Mouse (Mus musculus) right cerebral cortex, adult 18-20 months (tissue): ENCODE results near the gene Plxna4.

ENCODE experiments used
- DNase-seq: peaks from one replicate; pipeline ENCODE4 v3.0.0; 2022; ENCODE audit warnings: mixed read lengths

Plxna4 gene

DNA sequence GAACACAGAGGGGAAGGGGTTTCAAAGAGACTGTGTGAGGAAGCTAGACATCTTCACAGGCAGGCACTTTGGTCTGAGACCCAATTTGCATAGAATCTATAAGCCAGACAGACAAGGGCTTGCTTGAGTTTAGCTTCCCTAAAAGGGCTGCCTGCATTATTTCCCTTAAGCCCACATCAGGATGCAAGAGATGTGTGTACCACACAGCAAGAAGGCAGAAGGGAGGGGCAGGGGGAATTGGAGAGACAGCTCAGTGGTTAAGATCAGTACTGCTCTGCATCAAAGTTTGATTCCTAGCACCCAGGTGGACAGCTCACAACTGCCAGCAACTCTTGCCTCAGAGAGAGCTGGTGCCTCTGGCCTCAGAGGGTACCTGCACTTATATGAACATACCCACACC, 256.7 kb downstream of the Plxna4 start:
- DNase-seq = no peak

DNA sequence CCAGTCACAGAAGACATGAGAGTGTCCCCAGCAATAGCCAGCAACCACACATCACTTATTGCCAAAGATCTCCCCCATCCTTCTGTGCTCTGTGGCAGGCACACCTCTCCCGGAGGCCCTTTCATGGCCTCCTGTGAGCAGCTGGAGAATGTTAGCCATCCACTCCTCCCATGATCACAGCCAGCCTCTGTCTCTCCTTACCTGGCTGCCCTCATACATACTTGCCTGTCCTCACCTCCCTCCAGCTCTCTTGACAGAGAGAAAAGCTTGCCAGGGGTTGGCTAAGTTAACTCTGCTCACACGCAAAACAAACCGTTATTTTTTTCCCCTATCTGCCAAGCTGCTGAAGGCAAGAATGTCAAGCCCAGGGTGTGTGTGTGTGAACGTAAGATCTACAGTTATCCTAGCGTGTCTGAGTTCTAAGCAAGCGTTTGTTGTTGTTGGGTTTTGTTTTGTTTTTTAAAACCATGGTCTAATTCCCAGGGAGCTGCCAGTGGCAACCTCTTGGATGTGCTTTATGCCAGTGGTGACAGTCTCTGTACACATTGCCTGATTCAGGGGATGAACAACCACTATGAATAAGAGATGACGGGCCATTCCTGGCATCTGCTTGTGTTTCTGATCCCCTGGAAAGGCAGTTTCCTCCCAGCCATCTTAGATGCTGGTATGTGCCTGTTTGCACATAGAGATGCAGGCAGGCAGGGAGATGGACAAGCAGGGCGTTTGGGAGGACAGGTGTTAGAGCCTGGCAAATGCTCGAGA, 257.8 kb downstream of the Plxna4 start:
- DNase-seq = no peak

DNA sequence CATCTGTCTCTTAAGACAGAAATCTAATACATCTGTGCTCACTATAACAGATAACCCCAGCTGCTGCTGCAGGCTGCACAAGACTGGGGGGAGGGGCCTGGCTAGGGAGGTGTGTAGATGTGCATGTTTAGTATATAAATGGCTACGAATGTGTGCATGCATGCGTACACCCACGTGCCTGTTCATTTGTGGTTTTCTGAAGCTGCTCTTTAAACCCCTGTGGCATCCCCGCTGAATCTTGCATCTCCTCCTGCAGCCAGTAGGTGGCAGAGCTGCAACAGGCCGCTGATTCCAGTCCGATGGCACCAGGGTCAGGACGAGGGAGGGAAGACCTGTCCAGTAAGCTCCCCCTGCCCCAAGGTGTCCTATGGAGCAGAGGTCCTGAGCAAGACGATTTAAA, 260.0 kb downstream of the Plxna4 start:
- DNase-seq = peak; percentile 71

DNA sequence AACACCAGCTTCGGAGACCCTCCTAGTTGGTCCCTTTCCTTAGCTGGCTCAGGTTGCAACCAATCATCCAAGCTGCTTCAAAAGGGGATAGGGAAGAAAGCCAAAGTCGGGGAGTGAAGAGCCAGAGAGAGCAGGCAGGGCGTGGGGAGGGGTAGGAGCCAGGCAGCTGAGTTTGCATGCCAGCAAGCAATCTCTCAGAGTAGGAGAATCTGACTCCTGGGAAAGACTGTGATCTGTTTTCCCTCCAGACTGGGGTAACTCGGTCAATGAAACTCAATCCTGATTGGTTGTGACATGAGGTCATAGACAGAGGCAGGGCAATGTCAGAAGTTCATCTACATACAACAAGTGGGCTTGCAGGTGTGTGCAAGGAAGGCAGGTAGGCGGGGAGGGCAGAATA, 260.8 kb downstream of the Plxna4 start:
- no peak for DNase-seq

DNA sequence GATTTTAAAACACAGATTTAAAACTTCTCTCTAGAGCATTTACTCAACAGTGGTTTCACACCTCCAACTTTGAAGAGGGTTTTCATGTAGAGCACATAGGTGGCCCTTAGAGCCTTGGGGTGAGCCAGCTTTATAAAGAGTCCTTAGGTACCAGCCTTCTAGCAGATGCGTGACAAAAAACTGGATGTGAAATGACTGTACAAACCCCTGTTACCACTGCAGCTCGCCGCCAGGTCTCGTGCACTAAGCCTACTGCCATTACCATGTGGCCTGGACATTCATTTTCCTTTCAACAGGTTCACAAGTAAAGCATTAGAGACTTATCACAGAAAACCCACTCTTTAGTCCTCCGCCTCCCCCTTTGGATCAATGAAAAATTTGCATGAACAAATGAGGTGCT, 261.6 kb downstream of the Plxna4 start:
- DNase-seq = no peak

DNA sequence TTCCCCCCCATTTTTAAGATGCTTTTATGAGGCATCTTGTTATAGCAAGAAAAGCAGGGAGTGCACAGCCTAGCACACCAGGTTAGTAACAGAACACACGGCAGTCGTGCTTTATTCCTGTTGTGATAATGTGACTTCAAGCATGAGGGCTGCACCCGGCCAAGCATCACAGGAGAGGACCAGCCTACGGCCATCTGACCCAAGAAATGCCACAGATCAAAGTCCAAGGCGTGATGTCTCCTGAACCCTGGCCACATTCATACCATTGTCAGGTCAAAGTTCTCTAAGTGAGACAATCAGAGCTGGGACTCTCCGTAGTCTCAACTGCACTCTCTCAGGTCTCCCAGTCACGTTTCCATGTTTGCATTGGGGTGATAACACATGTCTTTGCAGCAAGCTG, 262.1 kb downstream of the Plxna4 start:
- no peak for DNase-seq

DNA sequence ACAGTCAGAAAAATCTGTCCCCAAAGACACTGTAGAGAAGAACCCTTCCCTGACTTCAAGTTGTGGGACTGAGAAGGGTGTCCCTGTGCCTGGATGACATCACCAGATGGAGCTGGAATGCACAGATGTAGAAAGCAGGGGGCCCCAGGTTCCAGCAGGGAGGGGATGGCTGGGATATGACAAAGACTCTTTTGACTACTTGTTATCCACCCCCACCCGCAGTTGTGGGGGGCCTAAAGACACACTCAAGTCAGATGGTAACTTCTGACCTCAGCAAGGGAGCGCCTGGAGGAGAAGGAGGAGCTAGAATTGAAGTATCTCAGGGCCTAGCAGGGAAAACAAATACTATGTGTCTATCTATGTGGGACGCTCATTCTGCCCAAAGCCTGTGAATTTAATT, 266.8 kb downstream of the Plxna4 start:
- no peak for DNase-seq

DNA sequence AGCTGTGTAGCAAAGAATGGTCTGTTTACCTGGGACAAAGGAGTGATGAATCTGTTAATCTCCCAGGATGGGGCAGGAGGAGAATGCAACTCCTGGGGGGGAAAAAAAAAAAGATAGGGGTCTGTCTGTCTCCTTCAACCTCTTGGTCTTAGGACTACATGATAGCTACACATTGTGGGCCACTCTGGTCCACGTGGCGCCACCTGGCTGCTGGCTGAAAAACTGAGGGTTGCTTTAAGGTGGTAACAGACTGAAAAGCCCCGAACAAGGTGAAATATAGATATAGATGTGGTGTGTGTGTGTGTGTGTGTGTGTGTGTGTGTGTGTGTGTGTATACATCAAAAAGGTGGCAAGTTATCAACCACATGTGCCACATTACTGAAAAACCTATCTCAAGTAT, 267.7 kb downstream of the Plxna4 start:
- no peak for DNase-seq

DNA sequence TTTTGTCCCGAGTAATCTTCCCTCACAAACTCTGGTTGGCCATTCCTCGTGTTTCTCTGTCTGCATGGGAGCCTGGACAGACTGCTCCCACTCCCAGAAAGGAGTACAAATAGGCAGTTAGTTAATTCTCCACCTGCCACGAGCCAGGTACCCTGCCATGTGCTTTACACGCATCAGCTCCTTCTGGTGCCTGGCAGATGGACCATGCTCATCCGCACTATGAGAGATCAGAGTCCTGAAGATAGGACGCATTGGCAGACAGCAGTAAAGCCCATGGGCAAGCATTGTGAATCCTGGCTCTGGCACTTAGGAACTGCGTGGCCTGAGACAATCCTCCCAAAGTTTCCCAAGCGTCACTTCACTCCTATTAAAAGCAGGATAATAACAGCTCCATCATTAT, 270.5 kb downstream of the Plxna4 start:
- no peak for DNase-seq

DNA sequence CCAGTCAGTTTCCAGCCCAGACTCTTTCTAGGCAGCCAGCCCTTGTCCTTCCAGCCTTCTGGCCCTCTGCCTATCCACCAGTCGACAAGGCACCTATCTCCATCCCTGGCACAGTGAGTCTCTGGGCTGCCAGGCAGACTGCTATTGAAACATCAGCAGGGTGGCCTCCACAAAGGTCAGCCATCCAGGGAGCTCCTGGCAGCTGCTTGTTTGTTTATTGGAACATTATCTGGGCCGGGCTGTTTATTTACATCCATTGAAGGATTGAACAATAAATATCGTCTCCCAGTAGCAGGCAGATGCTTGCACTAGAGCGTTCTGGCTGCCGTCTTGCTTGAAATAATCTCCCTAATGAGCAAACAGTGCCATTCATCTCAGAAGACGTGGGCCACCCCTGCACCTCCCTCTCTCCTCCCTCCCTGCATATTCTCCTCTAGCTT, 273.0 kb downstream of the Plxna4 start:
- DNase-seq = no peak

DNA sequence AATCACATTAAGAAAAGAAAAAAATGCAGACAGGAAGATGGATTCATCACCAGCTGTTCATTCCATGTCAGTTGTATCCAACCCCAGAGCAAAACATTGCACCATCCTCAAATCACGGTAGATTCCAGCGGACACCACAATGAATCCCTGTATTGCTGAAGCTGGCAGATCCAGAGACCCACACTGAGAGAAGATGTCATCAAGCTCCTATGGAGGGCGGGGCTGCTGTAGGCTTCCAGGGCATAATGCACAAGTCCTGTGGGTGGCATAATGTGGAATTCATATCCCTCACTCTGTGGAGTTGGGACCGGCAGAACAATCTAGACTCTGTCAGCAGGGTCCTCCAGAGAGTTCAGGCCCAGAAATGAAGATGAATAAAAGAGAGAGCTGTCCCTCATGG, 278.8 kb downstream of the Plxna4 start:
- DNase-seq = no peak

DNA sequence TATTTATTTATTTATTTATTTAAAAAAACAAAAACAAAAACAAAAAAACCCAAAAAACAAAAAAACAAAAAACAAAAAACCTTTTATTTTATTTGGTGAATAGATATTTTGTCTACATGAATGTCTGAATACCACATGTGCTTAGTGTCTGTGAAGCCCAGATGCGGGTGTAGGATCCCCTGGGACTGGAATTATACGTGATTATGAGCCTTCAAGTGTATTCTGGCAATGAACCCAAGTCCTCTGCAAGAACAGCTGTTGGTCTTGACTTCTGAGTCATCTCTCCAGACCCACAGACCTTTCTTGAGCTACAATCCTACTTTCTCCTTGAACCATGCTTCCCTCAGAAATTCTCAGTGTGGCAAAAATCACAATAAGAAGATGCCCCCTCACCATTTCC, 287.4 kb downstream of the Plxna4 start:
- no peak for DNase-seq

DNA sequence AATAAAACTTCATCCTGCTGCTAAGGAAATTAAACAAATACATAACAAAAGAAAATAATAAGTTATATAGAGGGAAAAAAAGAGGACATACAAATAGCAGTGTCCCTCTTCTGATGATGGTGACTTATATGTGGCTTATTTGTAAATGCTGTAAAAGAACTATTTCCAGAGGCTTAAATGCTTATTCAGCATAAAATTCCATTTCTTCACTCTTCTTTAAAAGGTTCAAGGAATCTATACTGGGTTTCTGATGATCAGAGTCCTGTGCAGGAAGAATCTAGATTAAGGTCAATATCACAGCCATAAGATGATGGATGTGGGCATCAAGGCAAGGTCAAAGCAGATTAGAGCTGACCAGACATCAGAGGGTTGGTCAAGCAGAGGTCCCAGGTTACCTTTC, 306.5 kb downstream of the Plxna4 start:
- DNase-seq = no peak

DNA sequence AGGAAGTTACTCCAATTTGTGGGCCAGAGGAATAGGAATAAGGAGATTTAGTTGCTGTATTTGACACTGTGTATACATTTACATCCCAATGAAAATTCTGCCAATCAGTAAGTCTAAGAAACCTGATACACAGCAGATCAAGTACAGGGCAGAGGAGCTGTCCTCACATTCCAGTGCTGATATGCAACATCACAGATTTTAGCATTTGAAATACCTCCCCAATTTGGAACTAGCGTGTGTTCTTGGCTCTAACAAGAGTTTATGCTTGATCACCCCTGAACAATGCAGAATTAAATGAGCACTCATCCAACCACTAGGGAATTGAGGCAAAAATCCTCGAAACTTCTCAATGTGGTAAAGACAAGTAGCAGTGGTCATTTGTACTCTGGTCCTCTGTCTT, 307.3 kb downstream of the Plxna4 start:
- DNase-seq = no peak

DNA sequence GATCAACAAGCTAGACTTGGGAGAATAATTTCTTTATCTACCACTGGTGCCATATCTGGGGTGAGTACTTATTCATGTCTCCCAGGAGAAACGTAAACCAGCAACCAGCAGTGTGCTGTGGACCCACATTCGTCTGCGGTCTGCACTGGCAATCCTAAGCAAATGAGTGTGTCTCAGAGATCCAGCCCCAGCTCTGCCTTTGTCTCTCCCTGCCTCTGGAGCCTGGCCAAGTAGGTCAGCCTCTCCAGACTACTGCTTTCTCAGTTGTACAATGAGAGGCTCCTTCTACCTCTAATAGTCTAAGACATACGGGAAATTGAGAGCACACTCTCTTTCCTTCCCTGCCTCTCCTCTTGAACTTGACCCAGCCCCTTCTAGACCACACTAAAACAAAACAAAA, 316.5 kb downstream of the Plxna4 start:
- peak; percentile 68 for DNase-seq

DNA sequence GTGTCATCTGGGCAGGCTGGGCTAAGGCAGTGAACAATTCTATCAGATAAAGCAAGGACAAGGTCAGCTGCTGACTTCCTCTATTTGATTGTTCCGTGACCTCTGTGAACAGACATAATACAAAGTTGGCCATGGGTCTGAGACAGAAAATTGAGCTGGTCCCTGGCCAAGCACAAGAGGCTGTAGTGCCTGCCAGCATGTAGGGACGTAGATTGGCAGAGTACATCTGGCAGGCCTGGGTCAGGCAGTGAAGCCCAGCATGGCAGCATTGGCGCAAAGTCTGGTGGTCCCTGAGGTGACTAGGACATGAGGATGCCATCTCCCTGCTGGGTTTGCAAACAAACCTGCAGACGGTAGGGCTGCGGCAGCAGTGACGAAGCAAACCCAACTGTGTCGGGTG, 321.9 kb downstream of the Plxna4 start:
- no peak for DNase-seq

DNA sequence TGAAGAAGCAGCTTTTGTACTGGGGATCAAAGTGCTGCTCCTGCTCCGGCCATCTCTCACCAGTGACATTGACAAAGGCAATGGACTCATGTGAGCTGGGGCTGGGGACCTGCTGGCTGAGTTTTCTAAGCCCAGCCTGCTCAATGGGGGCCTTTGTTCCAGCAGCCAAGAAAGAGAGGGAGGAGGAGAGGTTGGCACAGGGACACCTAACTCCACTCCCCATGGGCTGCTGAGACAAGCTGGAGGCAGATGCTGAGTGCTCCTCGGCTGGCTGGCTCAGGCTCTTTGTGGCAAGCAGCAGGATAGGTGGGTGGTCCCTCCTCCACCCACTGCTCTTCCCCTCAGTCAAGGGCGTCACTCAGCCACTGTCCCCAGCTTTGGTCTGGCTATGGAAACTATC, 326.7 kb downstream of the Plxna4 start:
- peak; percentile 53 for DNase-seq

DNA sequence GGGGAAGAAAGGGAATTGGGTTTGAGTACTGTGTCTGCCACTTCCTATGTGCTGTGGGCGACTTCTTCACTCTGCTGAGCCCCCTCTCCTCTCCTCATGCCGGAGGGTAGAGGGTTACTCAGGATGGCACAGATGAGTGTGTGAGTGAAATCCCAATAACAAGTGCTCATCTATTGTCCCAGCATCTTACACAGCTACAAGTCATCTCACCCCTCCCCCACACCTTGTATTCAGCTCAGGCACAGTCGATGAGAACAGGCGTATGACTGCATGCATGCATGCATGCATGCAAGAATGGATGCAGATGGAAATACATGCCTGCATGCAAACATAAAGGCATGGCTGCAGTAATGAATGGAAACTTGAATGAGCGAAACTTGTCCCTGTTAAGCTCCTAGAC, 327.7 kb downstream of the Plxna4 start:
- no peak for DNase-seq

DNA sequence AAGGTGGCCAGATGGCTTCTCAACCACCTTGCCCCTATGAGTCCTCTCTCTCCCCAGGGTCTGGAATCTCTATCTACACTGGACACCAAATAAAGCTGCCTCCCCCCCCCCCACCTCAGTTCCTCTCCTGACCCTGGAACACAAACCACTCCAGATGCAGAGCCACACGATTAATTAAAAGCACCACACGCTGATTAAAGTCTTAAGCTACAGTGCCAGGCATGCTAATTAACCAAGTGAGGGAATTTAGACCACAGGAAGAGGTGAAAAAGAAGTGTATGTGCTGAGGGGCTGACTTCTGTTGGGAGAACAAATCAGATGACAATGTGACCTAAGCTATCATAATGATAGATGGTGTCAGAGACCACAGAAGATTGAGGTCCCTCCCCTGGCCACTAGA, 332.8 kb downstream of the Plxna4 start:
- no peak for DNase-seq

DNA sequence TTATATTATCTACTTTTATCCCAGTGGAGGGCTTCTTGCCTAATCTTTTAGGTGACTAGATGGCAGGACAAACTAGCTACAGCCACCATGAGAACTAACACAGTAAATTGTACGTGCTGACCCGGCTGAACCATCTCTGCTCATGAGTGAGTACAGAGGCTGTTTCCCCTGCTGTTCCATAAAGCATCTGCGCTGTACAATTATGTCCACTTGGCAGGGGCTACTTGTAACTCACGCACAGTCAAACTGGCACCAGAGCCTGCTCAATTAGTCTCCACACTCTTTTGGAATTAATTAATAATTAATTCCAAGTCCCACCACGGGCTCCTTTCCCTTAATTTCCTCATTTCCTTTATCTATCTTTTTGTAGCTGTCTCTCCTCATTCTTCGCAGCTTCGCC, 335.8 kb downstream of the Plxna4 start:
- no peak for DNase-seq

DNA sequence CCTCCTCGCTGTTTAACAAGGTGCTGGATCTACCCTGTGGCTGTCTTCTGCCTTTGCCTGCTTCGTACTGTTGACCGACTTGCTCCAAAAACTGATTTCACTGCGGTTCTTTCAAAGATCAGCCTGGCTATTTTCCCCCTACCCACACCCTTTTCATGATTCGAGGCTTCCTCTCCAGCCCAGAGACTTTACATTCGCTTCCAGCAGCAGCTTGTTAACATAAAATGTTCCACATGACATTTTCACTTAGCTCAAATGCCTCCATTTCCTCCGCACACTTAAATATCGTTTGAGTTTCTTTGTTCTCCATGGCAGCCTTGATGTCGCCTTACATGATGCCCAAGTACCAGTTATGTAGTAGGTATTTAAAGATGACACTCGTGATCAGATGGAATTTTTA, 336.3 kb downstream of the Plxna4 start:
- DNase-seq = no peak

DNA sequence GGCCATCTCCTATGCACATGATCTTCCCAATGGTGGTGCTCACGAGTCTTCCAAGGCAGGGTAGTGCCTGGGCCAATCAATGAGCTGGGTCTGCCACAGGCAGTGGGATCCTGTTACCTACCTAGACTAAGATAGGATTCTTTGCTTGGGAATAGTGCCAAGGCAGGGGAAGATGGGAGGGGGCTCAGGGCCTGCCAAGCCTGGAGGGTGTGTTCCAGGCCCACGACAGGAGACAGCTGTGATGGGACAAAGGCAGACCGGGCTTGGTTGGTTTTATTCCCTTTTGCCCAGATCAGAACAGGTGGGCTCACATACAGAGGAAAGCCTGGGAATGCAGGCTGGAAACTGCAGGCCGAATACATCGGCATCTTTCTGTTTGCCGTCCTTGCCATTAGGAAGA, 342.0 kb downstream of the Plxna4 start:
- DNase-seq = no peak

DNA sequence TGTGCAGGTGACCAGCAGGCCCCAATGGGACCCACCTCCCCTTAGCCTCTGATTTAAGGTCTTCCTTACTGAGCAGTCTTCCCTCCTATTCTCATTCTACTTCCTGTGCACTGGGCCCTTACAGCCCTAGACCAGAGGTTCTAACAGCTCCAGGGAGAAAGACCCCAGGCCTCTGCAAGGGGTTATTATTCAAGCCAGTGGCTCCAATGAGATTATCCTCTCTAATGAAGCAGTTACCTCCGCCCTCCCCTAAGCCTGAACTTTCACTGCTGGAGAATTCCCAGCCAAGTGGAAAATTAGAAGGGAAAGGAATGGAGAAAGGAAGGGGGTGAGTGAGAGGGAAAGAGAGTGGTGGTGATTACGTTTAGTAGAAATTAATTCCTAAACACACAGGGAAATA, 345.0 kb downstream of the Plxna4 start:
- no peak for DNase-seq

DNA sequence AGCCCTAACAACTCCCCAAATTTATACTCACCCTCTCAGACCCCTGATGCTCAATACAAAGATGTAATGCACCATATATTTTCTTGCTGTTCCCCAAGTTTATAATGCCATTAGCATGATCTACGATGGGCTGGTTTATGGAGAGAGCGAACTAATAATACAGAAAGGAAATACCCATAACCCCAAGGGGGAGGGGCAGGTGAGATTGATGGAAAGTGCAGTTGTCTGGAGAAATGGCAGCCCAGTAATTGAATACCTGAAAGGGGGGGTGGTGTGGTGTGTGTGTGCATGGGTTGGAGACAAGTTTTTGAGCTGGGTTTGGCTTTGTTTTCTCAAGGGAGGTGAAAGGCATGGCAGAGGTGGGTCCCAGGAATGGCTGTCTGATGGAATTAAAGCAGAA, 356.6 kb downstream of the Plxna4 start:
- DNase-seq = no peak

DNA sequence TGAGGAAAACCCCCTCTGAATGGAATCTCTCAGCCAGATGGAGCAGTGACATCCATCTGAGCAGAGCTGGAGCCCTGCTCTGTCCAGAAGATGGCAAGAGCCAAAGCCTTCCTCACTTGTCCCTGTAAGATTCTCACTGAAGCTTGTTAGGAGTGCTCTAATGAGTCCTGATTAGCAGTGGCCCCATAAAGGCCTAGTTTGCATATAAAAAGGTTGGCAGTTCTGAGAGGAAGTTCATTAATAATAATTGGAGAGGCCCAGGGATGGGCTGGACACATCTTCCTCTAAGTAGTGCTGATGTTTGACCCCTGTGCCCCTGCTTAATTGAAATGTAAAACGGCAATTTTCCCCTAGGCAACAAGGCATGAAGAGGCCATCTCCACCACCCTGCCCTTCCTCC, 361.4 kb downstream of the Plxna4 start:
- DNase-seq = no peak
